Mouse (Mus musculus) erythroblast, embryonic 14.5 days (primary cell): ENCODE measurements around the gene Rnaset2a.
"Not testable (repeated sequence)": the region's sequence is repeated elsewhere in the genome, so short reads cannot be mapped to it uniquely, and the experiment has no call there.

Experiments used
- GATA1 ChIP-seq: IDR thresholded peaks from 2 replicates; pipeline ENCODE4 v1.6.1; 2012; ENCODE audit warnings: low read length, inconsistent platforms, mixed read lengths
- TAL1 ChIP-seq: IDR thresholded peaks from 3 replicates; pipeline ENCODE4 v1.6.1; 2012; ENCODE audit warnings: low read length, inconsistent platforms, mixed read lengths

DNA sequence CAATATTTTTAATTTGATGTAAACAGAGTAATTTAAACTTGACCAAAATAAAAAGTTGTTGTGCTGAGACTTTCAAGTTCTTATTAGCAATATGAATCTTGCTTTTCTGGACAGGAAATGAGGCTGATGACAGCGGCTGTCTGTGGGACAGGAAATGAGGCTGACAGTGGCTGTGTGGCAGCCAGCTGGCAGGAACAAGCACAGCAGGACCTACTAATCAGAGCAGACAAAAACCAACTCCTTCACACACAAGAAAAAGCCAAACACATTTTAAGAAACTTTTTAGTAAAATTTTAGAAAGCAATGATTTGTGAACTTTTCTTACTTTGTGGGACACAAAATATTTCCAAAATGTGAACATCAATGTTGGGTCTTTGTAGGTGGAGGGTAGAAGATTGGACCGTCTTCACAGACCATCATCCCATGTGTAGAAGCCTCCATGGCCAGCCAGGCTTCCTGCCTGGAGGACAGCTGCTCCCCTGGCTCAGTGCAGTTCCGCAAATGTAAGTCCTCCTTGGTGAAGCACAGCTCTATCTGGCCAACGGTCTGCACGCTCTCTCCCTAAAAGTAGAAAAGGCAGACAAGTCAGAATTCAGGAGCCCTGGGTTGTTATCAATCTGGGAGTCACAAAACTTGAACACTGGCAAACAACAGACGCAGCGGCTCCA is 19.4 kb downstream of the Rnaset2a start:
- not testable (repeated sequence) for TF ChIP-seq GATA1, TAL1
